In genomic region chr19:43673513-43674315, GRCm38 (mm10) we compare ENCODE assay signal across 8 mouse cellular contexts. TPM values are rescaled to one million over a fixed set of nuclear protein-coding genes. Genes with fewer than 3 reads are reported as not detected.
A peak's percentile ranks its signal among the peaks of the same experiment; 100 is the strongest.
DNase-seq lines count a peak whose midpoint lies in the region; ATAC-seq and TF ChIP-seq lines count a peak whose summit lies in the region.

No protein-coding gene starts in this region.

- no peak for TF ChIP-seq EP300 in lung, postnatal 0 days (IDR thresholded peaks at IDR 0.05)

- peaks cover 26% of the 10 kb centered on the region for H3K4me1 ChIP-seq in kidney, embryonic 15.5 days
- H3K4me1 ChIP-seq in forebrain, postnatal 0 days (ENCODE audit: insufficient read depth) = peaks cover 17% of the 10 kb centered on the region
- peaks cover 11% of the 10 kb centered on the region; the same call in 1 of the 2 replicates for H3K4me1 ChIP-seq in lung, postnatal 0 days (ENCODE audit: insufficient read depth, low read depth, low read length)

- H3K9me3 ChIP-seq in kidney, embryonic 15.5 days (replicated peaks) = no peaks in the 10 kb centered on the region
- no peaks in the 10 kb centered on the region for H3K9me3 ChIP-seq in forebrain, postnatal 0 days (ENCODE audit: low read length)
- H3K9me3 ChIP-seq in lung, postnatal 0 days (ENCODE audit: low read length) = no peaks in the 10 kb centered on the region

- TF ChIP-seq CTCF in forebrain, postnatal 0 days (IDR thresholded peaks at IDR 0.05; ENCODE audit: low read depth) = no peak
- no peak for TF ChIP-seq CTCF in lung, postnatal 0 days (IDR thresholded peaks at IDR 0.05)

- no peak for DNase-seq in kidney, postnatal 10 days
- DNase-seq in Muller cell, postnatal 12 days (ENCODE audit: inconsistent ontology term) = peak; percentile 30
- peak; percentile 39 for DNase-seq in forebrain, postnatal 0 days
- DNase-seq in lung, postnatal 0 days (ENCODE audit: low spot score) = peak; percentile 40
- peak; percentile 15 to 22 for DNase-seq in thymus, postnatal 36 days
- DNase-seq in cerebellum, postnatal 25 days = no peak
- DNase-seq in frontal cortex, postnatal 14 days (ENCODE audit: low spot score in 2 of 2) = no peak

- peak overlapping the region; percentile 93 for H3K9ac ChIP-seq in kidney, embryonic 15.5 days
- H3K9ac ChIP-seq in forebrain, postnatal 0 days = peak overlapping the region; percentile 89
- H3K9ac ChIP-seq in lung, postnatal 0 days (replicated peaks; ENCODE audit: low read depth) = peak overlapping the region; percentile 76

- H3K4me2 ChIP-seq in kidney, embryonic 15.5 days = peak overlapping the region; percentile 70
- peak overlapping the region; percentile 77 for H3K4me2 ChIP-seq in forebrain, postnatal 0 days (ENCODE audit: low read depth)
- peak overlapping the region; percentile 80 for H3K4me2 ChIP-seq in lung, postnatal 0 days (replicated peaks; ENCODE audit: low read depth, low read length)

- peak overlapping the region; percentile 93 for H3K4me3 ChIP-seq in kidney, embryonic 15.5 days (replicated peaks)
- H3K4me3 ChIP-seq in forebrain, postnatal 0 days (ENCODE audit: low read depth, low read length) = peak overlapping the region; percentile 98
- peak overlapping the region; percentile 89 for H3K4me3 ChIP-seq in lung, postnatal 0 days (ENCODE audit: low read depth, low read length)

- no peaks in the 10 kb centered on the region for H3K27me3 ChIP-seq in kidney, embryonic 15.5 days
- H3K27me3 ChIP-seq in forebrain, postnatal 0 days (ENCODE audit: insufficient read depth, low read length) = no peaks in the 10 kb centered on the region
- no peaks in the 10 kb centered on the region for H3K27me3 ChIP-seq in lung, postnatal 0 days (replicated peaks; ENCODE audit: insufficient read depth, low read length)

- 7% methylated on average over 21 of the region's 21 CpGs for WGBS in kidney, embryonic 15.5 days
- WGBS in forebrain, postnatal 0 days = 8% methylated on average over 21 of the region's 21 CpGs
- 3% methylated on average over 21 of the region's 21 CpGs for WGBS in lung, postnatal 0 days

- 0 out of 2 replicates have a peak overlapping the region, but pooled peaks have one; percentile 86 for H3K27ac ChIP-seq in kidney, embryonic 15.5 days
- peak overlapping the region; percentile 81; the same call in 1 of the 2 replicates for H3K27ac ChIP-seq in forebrain, postnatal 0 days (ENCODE audit: low read depth, low read length)
- H3K27ac ChIP-seq in lung, postnatal 0 days (ENCODE audit: low read length) = peak overlapping the region; percentile 68

- no peaks in the 10 kb centered on the region for H3K36me3 ChIP-seq in kidney, embryonic 15.5 days
- no peaks in the 10 kb centered on the region for H3K36me3 ChIP-seq in forebrain, postnatal 0 days (ENCODE audit: insufficient read depth)
- H3K36me3 ChIP-seq in lung, postnatal 0 days (ENCODE audit: insufficient read depth, low read length) = no peaks in the 10 kb centered on the region

- no peak for ATAC-seq in kidney, embryonic 15.5 days (replicated peaks; ENCODE audit: low FRiP score)
- ATAC-seq in forebrain, postnatal 0 days = no peak
- no peak for ATAC-seq in lung, postnatal 0 days

RNA-seq across cellular contexts. Expression of gene Slc25a28, which starts 1.0 kb away (rescaled TPM):
- 13.7 and 14.3 TPM in 2 replicates for polyA plus RNA-seq in kidney, embryonic 15.5 days (2015; fragmentation: Nextera tagmentation; extraction: Ambion mirVana)
- 45.2 and 67.2 TPM in 2 replicates for total RNA-seq in forebrain, postnatal 0 days (2014; rRNA removed)
- polyA plus RNA-seq in forebrain, postnatal 0 days (2015; fragmentation: Nextera tagmentation; extraction: Ambion mirVana) = 13.1 and 15.6 TPM in 2 replicates
- 11.9 and 13.3 TPM in 2 replicates for polyA plus RNA-seq in lung, postnatal 0 days (2015; fragmentation: Nextera tagmentation; extraction: Ambion mirVana)

RNA-seq across cellular contexts. Expression of gene Entpd7, which starts 15.8 kb away (rescaled TPM):
- 12.3 and 14.4 TPM in 2 replicates for polyA plus RNA-seq in kidney, embryonic 15.5 days (2015; fragmentation: Nextera tagmentation; extraction: Ambion mirVana)
- total RNA-seq in forebrain, postnatal 0 days (2014; rRNA removed) = 8.3 and 9.3 TPM in 2 replicates
- 5.9 and 8.4 TPM in 2 replicates for polyA plus RNA-seq in forebrain, postnatal 0 days (2015; fragmentation: Nextera tagmentation; extraction: Ambion mirVana)
- polyA plus RNA-seq in lung, postnatal 0 days (2015; fragmentation: Nextera tagmentation; extraction: Ambion mirVana) = 5.1 and 6.1 TPM in 2 replicates

Comparison
In these comparisons a context has a peak if more than half of its experiments do, and no peak if none do; other contexts are left out.
1. DNase-seq: peak in Muller cell, postnatal 12 days (single experiment), forebrain, postnatal 0 days (single experiment), lung, postnatal 0 days (single experiment) and thymus, postnatal 36 days (2 of 2); none in kidney, postnatal 10 days (single experiment), cerebellum, postnatal 25 days (0 of 2) and frontal cortex, postnatal 14 days (0 of 2).
2. Peak in every context shown above with its lines, with median percentiles within 50 percentile points of each other: H3K27ac ChIP-seq, H3K4me2 ChIP-seq, H3K4me3 ChIP-seq and H3K9ac ChIP-seq.